ENCODE assay signal across 12 mouse cellular contexts in genomic region chr8:48450397-48451246, GRCm38 (mm10).
DNase-seq lines count a peak whose midpoint lies in the region; ATAC-seq and TF ChIP-seq lines count a peak whose summit lies in the region.
"Had no signal": no experiment of that assay in that cellular context is flagged by ENCODE, and none has a peak within 500 bp of the region (broad histone marks: within the 10 kb centered on the region; RNA-seq: fewer than 3 reads in every experiment).

No protein-coding gene starts in this region.

- H3K9me3 ChIP-seq in intestine, embryonic 15.5 days: no peaks in the 10 kb centered on the region
- no peaks in the 10 kb centered on the region for H3K9me3 ChIP-seq in intestine, postnatal 0 days (ENCODE audit: control insufficient read depth)
- no peaks in the 10 kb centered on the region for H3K9me3 ChIP-seq in embryonic facial prominence, embryonic 14.5 days (ENCODE audit: control insufficient read depth, low read length)
- no peaks in the 10 kb centered on the region for H3K9me3 ChIP-seq in heart, embryonic 13.5 days
- H3K9me3 ChIP-seq in midbrain, embryonic 10.5 days (replicated peaks): no peaks in the 10 kb centered on the region

- no peak for TF ChIP-seq CTCF in intestine, postnatal 0 days (IDR thresholded peaks at IDR 0.05; ENCODE audit: low read depth)

- ATAC-seq in intestine, embryonic 15.5 days: no peak
- ATAC-seq in intestine, postnatal 0 days: no peak
- peak; percentile 72 for ATAC-seq in embryonic facial prominence, embryonic 14.5 days (ENCODE audit: low read depth)
- no peak for ATAC-seq in heart, embryonic 13.5 days (ENCODE audit: extremely low read depth, insufficient number of reproducible peaks, low FRiP score, low TSS enrichment)
- no peak for ATAC-seq in cerebellum, adult (ENCODE audit: insufficient number of reproducible peaks, low FRiP score, low TSS enrichment)

- no peak overlapping the region for H3K9ac ChIP-seq in intestine, embryonic 15.5 days
- no peak overlapping the region for H3K9ac ChIP-seq in intestine, postnatal 0 days (ENCODE audit: low read depth, low read length)
- no peak overlapping the region for H3K9ac ChIP-seq in embryonic facial prominence, embryonic 14.5 days (ENCODE audit: low read depth, low read length)
- no peak overlapping the region for H3K9ac ChIP-seq in heart, embryonic 13.5 days

- no peak overlapping the region for H3K4me3 ChIP-seq in intestine, embryonic 15.5 days (replicated peaks)
- H3K4me3 ChIP-seq in intestine, postnatal 0 days (ENCODE audit: low read depth, low read length): no peak overlapping the region
- peak overlapping the region; percentile 10 for H3K4me3 ChIP-seq in embryonic facial prominence, embryonic 14.5 days (ENCODE audit: low read depth, low read length)
- H3K4me3 ChIP-seq in heart, embryonic 13.5 days: no peak overlapping the region
- H3K4me3 ChIP-seq in midbrain, embryonic 10.5 days: 0 out of 2 replicates have a peak overlapping the region, but pooled peaks have one; percentile 1

- H3K36me3 ChIP-seq in intestine, embryonic 15.5 days: no peaks in the 10 kb centered on the region
- no peaks in the 10 kb centered on the region for H3K36me3 ChIP-seq in intestine, postnatal 0 days (ENCODE audit: control insufficient read depth, insufficient read depth)
- H3K36me3 ChIP-seq in embryonic facial prominence, embryonic 14.5 days (ENCODE audit: control insufficient read depth, insufficient read depth, low read length): no peaks in the 10 kb centered on the region
- H3K36me3 ChIP-seq in heart, embryonic 13.5 days: no peaks in the 10 kb centered on the region
- no peaks in the 10 kb centered on the region for H3K36me3 ChIP-seq in midbrain, embryonic 10.5 days

- 58% methylated on average over 23 of the region's 23 CpGs for WGBS in intestine, embryonic 15.5 days
- WGBS in intestine, postnatal 0 days: 68% methylated on average over 23 of the region's 23 CpGs
- 29% methylated on average over 23 of the region's 23 CpGs for WGBS in embryonic facial prominence, embryonic 14.5 days
- 62% methylated on average over 23 of the region's 23 CpGs for WGBS in heart, embryonic 13.5 days
- 60% methylated on average over 23 of the region's 23 CpGs for WGBS in midbrain, embryonic 10.5 days

- H3K27ac ChIP-seq in intestine, embryonic 15.5 days: no peak overlapping the region
- no peak overlapping the region for H3K27ac ChIP-seq in intestine, postnatal 0 days (ENCODE audit: low read depth, low read length)
- H3K27ac ChIP-seq in embryonic facial prominence, embryonic 14.5 days (replicated peaks; ENCODE audit: low read depth, low read length): peak overlapping the region; percentile 73
- H3K27ac ChIP-seq in heart, embryonic 13.5 days (replicated peaks): no peak overlapping the region
- peak overlapping the region; percentile 64 for H3K27ac ChIP-seq in midbrain, embryonic 10.5 days (replicated peaks)

- peaks cover 6% of the 10 kb centered on the region; the same call in 1 of the 2 replicates for H3K4me1 ChIP-seq in intestine, embryonic 15.5 days (replicated peaks)
- H3K4me1 ChIP-seq in intestine, postnatal 0 days (replicated peaks; ENCODE audit: control insufficient read depth, insufficient read depth, low read length): no peaks in the 10 kb centered on the region
- H3K4me1 ChIP-seq in embryonic facial prominence, embryonic 14.5 days (ENCODE audit: control insufficient read depth, insufficient read depth, low read length): peaks cover 28% of the 10 kb centered on the region
- peaks cover 30% of the 10 kb centered on the region for H3K4me1 ChIP-seq in heart, embryonic 13.5 days
- H3K4me1 ChIP-seq in midbrain, embryonic 10.5 days: peaks cover 55% of the 10 kb centered on the region

- DNase-seq in embryonic facial prominence, embryonic 14.5 days (ENCODE audit: low spot score): peak; percentile 80
- DNase-seq in midbrain, embryonic 10.5 days (ENCODE audit: low spot score): no peak
- DNase-seq in frontal cortex, postnatal 10 days (ENCODE audit: low spot score in 2 of 2): no peak
- no peak for DNase-seq in cerebellum, adult 11 months
- DNase-seq: cerebellum, adult 8-10 months; kidney, postnatal 14 days; left cerebral cortex, postnatal 4 days had no signal

- H3K4me2 ChIP-seq in intestine, embryonic 15.5 days (replicated peaks): peak overlapping the region; percentile 14; the same call in 1 of the 2 replicates
- H3K4me2 ChIP-seq in intestine, postnatal 0 days (replicated peaks; ENCODE audit: low read depth): no peak overlapping the region
- peak overlapping the region; percentile 47 for H3K4me2 ChIP-seq in embryonic facial prominence, embryonic 14.5 days (ENCODE audit: low read depth, low read length)
- peak overlapping the region; percentile 41 for H3K4me2 ChIP-seq in heart, embryonic 13.5 days

- H3K27me3 ChIP-seq in intestine, embryonic 15.5 days (replicated peaks): no peaks in the 10 kb centered on the region
- H3K27me3 ChIP-seq in intestine, postnatal 0 days (replicated peaks; ENCODE audit: control insufficient read depth, insufficient read depth, low read length): no peaks in the 10 kb centered on the region
- H3K27me3 ChIP-seq in embryonic facial prominence, embryonic 14.5 days (replicated peaks; ENCODE audit: control insufficient read depth, insufficient read depth, low read length): no peaks in the 10 kb centered on the region
- H3K27me3 ChIP-seq in heart, embryonic 13.5 days (replicated peaks): no peaks in the 10 kb centered on the region
- H3K27me3 ChIP-seq in midbrain, embryonic 10.5 days (ENCODE audit: low read depth, poor library complexity, severe bottlenecking): no peaks in the 10 kb centered on the region
- H3K27me3 ChIP-seq: CH12.LX had no signal

Comparison
In these comparisons a context has a peak if more than half of its experiments do, and no peak if none do; other contexts are left out.
1. H3K27ac ChIP-seq: peak in embryonic facial prominence, embryonic 14.5 days (single experiment) and midbrain, embryonic 10.5 days (single experiment); none in intestine, embryonic 15.5 days (single experiment), intestine, postnatal 0 days (single experiment) and heart, embryonic 13.5 days (single experiment).
2. H3K4me3 ChIP-seq: peak in embryonic facial prominence, embryonic 14.5 days (single experiment) and midbrain, embryonic 10.5 days (single experiment); none in intestine, embryonic 15.5 days (single experiment), intestine, postnatal 0 days (single experiment) and heart, embryonic 13.5 days (single experiment).